Mouse (Mus musculus) cortical plate, adult 2 months (tissue): ENCODE measurements at regions not wholly inside any gene's neighbourhood (a gene's known extent, or its start where the extent isn't known, plus 50 kb on each side); places are given as distances from the start of the nearest gene placed in this dataset.

Experiments used
- CTCF ChIP-seq: fragments of 200-500 bp; IDR thresholded peaks from 2 replicates; pipeline ENCODE4 v1.5.1; 2011; ENCODE audit warnings: mild to moderate bottlenecking, control low read depth, low read length; ENCODE audit not compliant: insufficient read depth; ENCODE audit errors: extremely low read depth
- POLR2A ChIP-seq: fragments of 200-500 bp; IDR thresholded peaks from 2 replicates; pipeline ENCODE4 v1.6.1; 2011; ENCODE audit warnings: mild to moderate bottlenecking, low read length, control low read depth; ENCODE audit not compliant: insufficient read depth; ENCODE audit errors: extremely low read depth

GRCm38 (mm10) chrX:93896838-93897820 lies 65.1 kb upstream of the Pdk3 start:
- no peak for TF ChIP-seq POLR2A
- TF ChIP-seq CTCF: no peak
